In genomic region chr2:165858453-165859384, GRCm38 (mm10) we compare ENCODE assay signal across 8 mouse cellular contexts. TPM values are rescaled to one million over a fixed set of nuclear protein-coding genes. Genes with fewer than 3 reads are reported as not detected.
DNase-seq lines count a peak whose midpoint lies in the region; ATAC-seq lines count a peak whose summit lies in the region.

No protein-coding gene starts in this region.

- DNase-seq in kidney, adult 9 months: peak; percentile 54
- DNase-seq in kidney, adult 8-10 months: no peak
- DNase-seq in gastrocnemius, postnatal 36 days: peak; percentile 61 to 62
- DNase-seq in left cerebral cortex, postnatal 25 days (ENCODE audit: low spot score in 2 of 2): no peak
- DNase-seq in T-cell, adult 2 months (ENCODE audit: low spot score): no peak

- H3K27me3 ChIP-seq in intestine, embryonic 16.5 days (replicated peaks; ENCODE audit: control insufficient read depth, insufficient read depth, low read length): no peaks in the 10 kb centered on the region
- H3K27me3 ChIP-seq in midbrain, embryonic 13.5 days: no peaks in the 10 kb centered on the region

- peak overlapping the region; percentile 100 for H3K27ac ChIP-seq in brown adipose tissue, adult 24 weeks (replicated peaks; ENCODE audit: low read depth, low read length)
- peak overlapping the region; percentile 99 for H3K27ac ChIP-seq in intestine, embryonic 16.5 days (ENCODE audit: low read length)
- peak overlapping the region; percentile 95 for H3K27ac ChIP-seq in midbrain, embryonic 13.5 days

- ATAC-seq in intestine, embryonic 16.5 days: no peak
- ATAC-seq in midbrain, embryonic 13.5 days: no peak

- no peaks in the 10 kb centered on the region for H3K36me3 ChIP-seq in intestine, embryonic 16.5 days (ENCODE audit: control insufficient read depth, insufficient read depth, low read length)
- peaks cover 6% of the 10 kb centered on the region; the same call in 1 of the 2 replicates for H3K36me3 ChIP-seq in midbrain, embryonic 13.5 days

- H3K4me1 ChIP-seq in brown adipose tissue, adult 24 weeks (ENCODE audit: control insufficient read depth, insufficient read depth, insufficient read length, low read length): peaks cover 49% of the 10 kb centered on the region
- H3K4me1 ChIP-seq in intestine, embryonic 16.5 days (ENCODE audit: control insufficient read depth, insufficient read depth, low read length): peaks cover 72% of the 10 kb centered on the region
- H3K4me1 ChIP-seq in midbrain, embryonic 13.5 days (replicated peaks): peaks cover 82% of the 10 kb centered on the region

- H3K4me3 ChIP-seq in brown adipose tissue, adult 24 weeks (ENCODE audit: insufficient read depth, low read depth, low read length): peak overlapping the region; percentile 62
- peak overlapping the region; percentile 33 for H3K4me3 ChIP-seq in intestine, embryonic 16.5 days (ENCODE audit: low read length)
- no peak overlapping the region for H3K4me3 ChIP-seq in midbrain, embryonic 13.5 days (replicated peaks)

- 18% methylated on average over 12 of the region's 12 CpGs for WGBS in intestine, embryonic 16.5 days
- 11% methylated on average over 12 of the region's 12 CpGs for WGBS in midbrain, embryonic 13.5 days

- peak overlapping the region; percentile 51 for H3K4me2 ChIP-seq in intestine, embryonic 16.5 days (ENCODE audit: low read depth, low read length)
- peak overlapping the region; percentile 47 for H3K4me2 ChIP-seq in midbrain, embryonic 13.5 days (replicated peaks)

- no peaks in the 10 kb centered on the region for H3K9me3 ChIP-seq in intestine, embryonic 16.5 days (ENCODE audit: control insufficient read depth, low read length)
- H3K9me3 ChIP-seq in midbrain, embryonic 13.5 days: no peaks in the 10 kb centered on the region

- H3K9ac ChIP-seq in intestine, embryonic 16.5 days (ENCODE audit: low read depth, low read length): peak overlapping the region; percentile 70
- peak overlapping the region; percentile 62 for H3K9ac ChIP-seq in midbrain, embryonic 13.5 days (replicated peaks)

- intact Hi-C loops in gastrocnemius, postnatal 36 days (cut with DNase I): no loop called here
- intact Hi-C loops in left cerebral cortex, postnatal 25 days (cut with DNase I): no loop called here

RNA-seq across cellular contexts. Expression of gene Zmynd8, which starts 40.1 kb away (rescaled TPM):
- polyA plus RNA-seq in brown adipose tissue, adult 24 weeks (2012; ENCODE audit: insufficient read depth, insufficient read length, missing spikeins): 6.7 and 17.9 TPM in 2 replicates
- 10 to 100 TPM; 12.7 to 17.3 TPM for total RNA-seq in gastrocnemius, postnatal 36 days (2021)
- 57.3 and 61.6 TPM in 2 replicates for polyA plus RNA-seq in intestine, embryonic 16.5 days (2015; fragmentation: Nextera tagmentation; extraction: Ambion mirVana)
- polyA plus RNA-seq in midbrain, embryonic 13.5 days (2015; fragmentation: Nextera tagmentation; extraction: Ambion mirVana): 85.4 and 86.8 TPM in 2 replicates
- total RNA-seq in left cerebral cortex, postnatal 25 days (2021): 100 to 1,000 TPM; 160 to 162 TPM

Comparison
In these comparisons a context has a peak if more than half of its experiments do, and no peak if none do; other contexts are left out.
1. DNase-seq: peak in kidney, adult 9 months (single experiment) and gastrocnemius, postnatal 36 days (2 of 2); none in kidney, adult 8-10 months (0 of 2), left cerebral cortex, postnatal 25 days (0 of 2) and T-cell, adult 2 months (single experiment).
2. Peak in every context shown above with its lines, with median percentiles within 50 percentile points of each other: H3K27ac ChIP-seq.